Mouse (Mus musculus) adrenal gland, postnatal 10 days (tissue): ENCODE measurements around the gene Uqcr11. TPM values are rescaled to one million over a fixed set of nuclear protein-coding genes. Genes with fewer than 3 reads are reported as not detected.

Experiments
- DNase-seq: peaks from one replicate; pipeline ENCODE4 v3.0.0; 2021; ENCODE audit warnings: mixed read lengths
- total RNA-seq, 2 experiments: library from RNA; stranded (reverse); gene quantifications; 2 replicates each; pipeline ENCODE4 v1.2.3; 2021

Gene Uqcr11
- total RNA-seq, 2 experiments from 2014 or later: 1,321 to 1,365 TPM

- DNase-seq: peak; percentile 99
Observed at GRCm38 (mm10) chr10:80399191-80399972, 7.2 kb downstream of the Uqcr11 start, which contains the start of gene Mbd3. TSS of gene Mbd3 (minus strand) at chr10:80399550.

- DNase-seq: peak; percentile 98
Observed at GRCm38 (mm10) chr10:80398719-80399190, 7.9 kb downstream of the Uqcr11 start.

GRCm38 (mm10) chr10:80398174-80398535 is 8.5 kb downstream of the Uqcr11 start:
- no peak for DNase-seq

GRCm38 (mm10) chr10:80397524-80398173 is 9.0 kb downstream of the Uqcr11 start:
- no peak for DNase-seq

- no peak for DNase-seq
Observed at GRCm38 (mm10) chr10:80396822-80397523, 9.7 kb downstream of the Uqcr11 start.

- DNase-seq: no peak
Observed at GRCm38 (mm10) chr10:80395025-80395627, 11.5 kb downstream of the Uqcr11 start.

- DNase-seq: no peak
Observed at GRCm38 (mm10) chr10:80392687-80393086, 13.9 kb downstream of the Uqcr11 start.

- DNase-seq: no peak
Observed at GRCm38 (mm10) chr10:80390697-80391096, 15.9 kb downstream of the Uqcr11 start.

GRCm38 (mm10) chr10:80389185-80389708 is 17.4 kb downstream of the Uqcr11 start:
- DNase-seq: no peak

- no peak for DNase-seq
Observed at GRCm38 (mm10) chr10:80388731-80389130, 17.9 kb downstream of the Uqcr11 start.

GRCm38 (mm10) chr10:80387522-80387959 is 19.1 kb downstream of the Uqcr11 start, which contains the start of gene Mex3d:
TSS of gene Mex3d (minus strand) at chr10:80387659.
- DNase-seq: peak; percentile 96

- no peak for DNase-seq
Observed at GRCm38 (mm10) chr10:80386735-80387471, 19.7 kb downstream of the Uqcr11 start.

- peak; percentile 67 for DNase-seq
Observed at GRCm38 (mm10) chr10:80385811-80386734, 20.6 kb downstream of the Uqcr11 start.

GRCm38 (mm10) chr10:80385310-80385709 is 21.3 kb downstream of the Uqcr11 start:
- DNase-seq: peak; percentile 63

GRCm38 (mm10) chr10:80384709-80385108 is 21.9 kb downstream of the Uqcr11 start:
- no peak for DNase-seq

GRCm38 (mm10) chr10:80384115-80384639 is 22.5 kb downstream of the Uqcr11 start:
- no peak for DNase-seq

- DNase-seq: peak; percentile 39
Observed at GRCm38 (mm10) chr10:80383431-80383830, 23.2 kb downstream of the Uqcr11 start.

- DNase-seq: peak; percentile 47
Observed at GRCm38 (mm10) chr10:80382641-80383365, 23.8 kb downstream of the Uqcr11 start.

GRCm38 (mm10) chr10:80377716-80378115 is 28.9 kb downstream of the Uqcr11 start:
- peak; percentile 58 for DNase-seq
